Mouse (Mus musculus) layer of hippocampus, postnatal 14 days (tissue): Measurements from ENCODE around the gene Nhsl2. TPM values are rescaled to one million over a fixed set of nuclear protein-coding genes. Genes with fewer than 3 reads are reported as not detected.
"Not testable (repeated sequence)": the region's sequence is repeated elsewhere in the genome, so short reads cannot be mapped to it uniquely, and the experiment has no call there.

Experiments used
- DNase-seq, 2 experiments: peaks; one replicate each; pipeline ENCODE4 v3.0.0; 2021 to 2022; ENCODE audit warnings: low spot score in 2 of 2, mixed read lengths in 1 of 2
- long read RNA-seq, 2 experiments: library from polyadenylated mRNA; stranded (forward); transcript quantifications; one replicate each; pipeline ENCODE4 v2.0.0; 2021
- total RNA-seq, 2 experiments: library from RNA; stranded (reverse); gene quantifications; 2 replicates each; pipeline ENCODE4 v1.2.3; 2021

The Nhsl2 gene
- 10 to 100 TPM; 30.7 to 32.6 TPM for total RNA-seq
- long read RNA-seq, experiment 1, partial matches to known transcripts = 0 of 3 reads
- long read RNA-seq, experiment 1, other reads (novel, unspliced or antisense) = 3 of 3 reads
- long read RNA-seq, experiment 2, partial matches to known transcripts = 0 of 9 reads
- long read RNA-seq, experiment 2, other reads (novel, unspliced or antisense) = 9 of 9 reads

- DNase-seq = no peak
Observed at GRCm38 (mm10) chrX:101849281-101849821, at the start of gene Nhsl2. Nhsl2 (plus strand) TSS chrX:101849385.

DNA sequence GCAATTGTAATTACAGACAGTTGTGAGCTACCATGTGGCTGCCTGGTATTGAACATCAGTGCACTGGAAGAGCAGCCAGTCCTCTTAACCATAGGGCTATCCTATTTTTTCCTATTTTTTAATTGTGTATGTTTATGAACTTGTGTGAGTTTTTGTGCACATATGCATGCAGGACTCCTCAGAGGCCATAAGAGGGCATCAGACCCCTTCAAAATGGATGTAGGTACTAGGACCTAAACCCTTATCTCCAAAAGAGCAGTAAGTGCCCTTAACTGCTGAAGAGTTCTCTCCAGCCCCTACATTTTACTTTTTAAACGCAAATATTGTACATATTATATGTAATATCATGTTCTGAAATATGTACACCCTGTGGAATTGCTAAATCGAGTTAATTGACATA lies 43.7 kb upstream of the Nhsl2 start:
- DNase-seq = peak in 1 of 2 experiments; percentile 18

GRCm38 (mm10) chrX:101811750-101812149 lies 37.4 kb upstream of the Nhsl2 start:
- DNase-seq = no peak

- peak in 1 of 2 experiments; percentile 3 for DNase-seq
Observed at GRCm38 (mm10) chrX:101819163-101819562, 30.0 kb upstream of the Nhsl2 start.

- DNase-seq = not testable (repeated sequence)
Observed at GRCm38 (mm10) chrX:101819980-101820379, 29.2 kb upstream of the Nhsl2 start.

DNA sequence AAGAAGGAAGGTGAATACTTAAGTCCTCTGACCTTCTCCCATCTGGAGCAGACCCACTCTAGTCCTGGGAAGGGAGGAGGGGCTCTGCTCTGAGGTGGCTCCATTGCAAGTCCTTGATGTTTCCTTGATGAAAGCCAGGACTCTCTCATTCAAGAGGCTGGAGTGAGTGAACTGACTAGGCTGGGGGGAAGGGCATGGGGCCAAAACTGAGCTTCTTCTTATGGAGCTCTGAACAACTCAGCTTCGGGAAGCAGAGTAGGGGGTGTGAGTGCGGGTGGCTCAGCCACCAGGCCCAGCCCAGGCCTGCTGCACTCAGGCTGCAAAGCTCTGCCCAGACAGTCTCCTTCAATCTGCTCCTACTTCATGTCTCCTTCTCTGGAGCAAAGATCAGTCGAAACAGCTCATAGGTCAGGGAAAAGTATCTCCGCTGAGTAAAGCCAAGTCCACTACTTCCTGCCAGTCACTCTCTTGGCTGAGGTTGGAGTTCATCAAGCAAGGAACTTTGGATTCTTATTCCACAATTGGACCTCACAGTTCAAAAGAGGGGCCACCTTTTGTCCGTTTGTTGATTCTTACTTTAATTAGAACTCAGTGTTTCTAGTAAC lies 1.9 kb upstream of the Nhsl2 start:
- no peak for DNase-seq

DNA sequence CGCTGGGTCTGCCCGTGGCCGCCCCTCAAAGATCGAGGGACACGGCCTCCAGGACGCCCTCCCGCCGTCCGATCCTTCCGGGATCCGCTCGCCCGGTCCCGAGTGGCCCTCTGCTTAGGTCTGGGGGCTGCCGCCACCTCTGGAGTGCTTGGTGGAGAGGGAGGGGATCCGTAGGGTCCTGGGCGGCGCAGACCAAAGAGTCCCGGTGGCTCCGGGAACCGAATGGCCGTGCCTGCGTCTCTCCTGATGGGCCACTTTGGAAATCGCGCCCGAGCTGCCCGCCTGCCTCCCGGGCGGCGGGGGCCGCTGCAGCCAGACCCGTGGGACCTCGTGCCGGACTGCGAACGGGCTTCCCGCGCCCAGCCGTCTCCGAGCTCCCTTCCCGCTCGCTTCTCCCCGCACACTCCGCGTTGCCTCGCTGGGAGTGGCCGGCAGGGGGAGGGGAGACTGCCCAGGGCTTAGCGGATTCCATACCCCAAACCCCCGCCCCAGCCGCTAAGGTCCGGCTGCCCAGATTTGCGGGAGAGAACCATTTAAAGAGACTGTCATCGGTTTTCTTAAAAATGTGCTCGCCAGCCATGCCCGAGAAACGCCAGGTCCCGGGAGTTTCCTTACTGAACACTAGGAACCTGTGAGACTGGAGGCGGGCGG lies 841 bp downstream of the Nhsl2 start:
- no peak for DNase-seq

- no peak for DNase-seq
Observed at GRCm38 (mm10) chrX:101851566-101852354, 2.6 kb downstream of the Nhsl2 start.

- no peak for DNase-seq
Observed at GRCm38 (mm10) chrX:101863666-101864378, 14.6 kb downstream of the Nhsl2 start.

- no peak for DNase-seq
Observed at GRCm38 (mm10) chrX:101864788-101865187, 15.6 kb downstream of the Nhsl2 start.

- DNase-seq = no peak
Observed at GRCm38 (mm10) chrX:101874147-101874546, 25.0 kb downstream of the Nhsl2 start.

DNA sequence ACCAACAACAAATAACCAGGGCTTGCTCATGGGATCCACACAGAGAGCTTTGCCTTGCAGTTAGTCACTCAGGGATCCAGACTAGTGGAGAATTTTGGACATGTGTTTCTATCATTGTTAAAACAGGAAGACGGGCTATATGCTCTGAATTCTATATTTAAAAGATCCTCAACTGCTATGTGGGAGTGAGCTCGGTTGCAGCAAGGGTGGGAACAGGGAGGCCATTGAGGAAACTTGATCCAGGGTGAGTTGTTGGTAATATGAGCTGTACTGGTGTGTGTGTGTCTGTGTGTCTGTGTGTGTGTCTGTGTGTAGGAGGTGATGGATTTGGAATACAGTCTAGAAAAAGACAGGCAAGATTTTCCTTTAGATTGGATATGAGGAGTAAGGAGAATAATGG lies 25.7 kb downstream of the Nhsl2 start:
- DNase-seq = no peak

DNA sequence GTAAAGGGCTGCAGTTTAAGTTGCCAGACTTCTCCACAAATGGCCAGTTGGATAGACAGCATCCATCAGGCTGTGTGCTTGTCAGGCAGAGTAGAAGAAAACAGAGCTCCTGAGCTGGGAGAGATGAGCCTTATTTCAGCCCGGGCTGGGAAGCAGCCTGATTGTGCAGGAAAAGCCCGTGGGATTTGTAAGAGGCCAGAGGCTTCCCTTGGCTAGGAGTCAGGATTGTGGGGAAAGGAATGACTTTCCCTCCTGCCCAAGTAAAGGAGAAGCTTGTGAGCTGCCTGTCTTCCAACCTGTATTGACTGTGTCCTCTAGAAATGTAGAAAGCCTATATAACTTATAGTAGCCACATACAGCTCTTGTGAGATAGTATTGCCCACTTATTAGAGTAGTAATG lies 27.0 kb downstream of the Nhsl2 start:
- no peak for DNase-seq

DNA sequence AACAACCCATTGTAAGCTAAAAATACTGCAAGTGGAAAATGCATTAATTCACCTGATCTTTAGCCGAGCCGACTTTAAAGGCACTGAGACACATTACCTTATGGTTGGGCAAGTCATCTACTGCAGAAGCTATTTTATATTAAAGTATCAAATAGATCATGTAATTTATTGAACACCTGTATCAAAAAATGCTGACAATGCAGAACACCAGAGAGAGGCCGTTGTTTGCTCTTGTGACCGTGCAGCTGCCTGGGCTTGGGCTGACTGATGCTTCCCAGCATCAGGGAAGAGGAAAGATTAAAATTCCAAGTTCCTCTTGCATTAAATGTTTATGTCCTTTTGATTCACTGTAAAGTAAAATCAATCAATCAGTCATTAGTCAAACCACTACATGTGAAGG lies 28.7 kb downstream of the Nhsl2 start:
- no peak for DNase-seq

DNA sequence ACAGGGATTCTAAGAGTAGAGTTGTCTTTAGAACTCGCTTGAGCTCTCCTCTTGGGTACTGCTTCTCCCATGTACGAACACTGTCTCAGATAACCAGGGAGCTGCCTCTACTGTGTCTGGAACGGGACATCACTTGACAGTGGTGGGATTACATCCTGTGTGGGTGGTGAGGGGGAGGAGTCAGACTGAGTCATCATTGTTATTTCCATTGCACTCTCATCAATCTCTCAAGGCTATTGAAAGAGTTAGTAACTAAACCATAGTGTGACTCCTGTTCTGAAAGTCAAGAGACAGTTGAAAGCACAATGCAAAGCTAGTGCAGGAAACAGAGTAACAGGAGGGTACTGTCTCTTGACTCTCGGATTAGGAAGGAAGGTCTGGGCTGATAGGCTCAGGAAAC lies 29.4 kb downstream of the Nhsl2 start:
- no peak for DNase-seq

DNA sequence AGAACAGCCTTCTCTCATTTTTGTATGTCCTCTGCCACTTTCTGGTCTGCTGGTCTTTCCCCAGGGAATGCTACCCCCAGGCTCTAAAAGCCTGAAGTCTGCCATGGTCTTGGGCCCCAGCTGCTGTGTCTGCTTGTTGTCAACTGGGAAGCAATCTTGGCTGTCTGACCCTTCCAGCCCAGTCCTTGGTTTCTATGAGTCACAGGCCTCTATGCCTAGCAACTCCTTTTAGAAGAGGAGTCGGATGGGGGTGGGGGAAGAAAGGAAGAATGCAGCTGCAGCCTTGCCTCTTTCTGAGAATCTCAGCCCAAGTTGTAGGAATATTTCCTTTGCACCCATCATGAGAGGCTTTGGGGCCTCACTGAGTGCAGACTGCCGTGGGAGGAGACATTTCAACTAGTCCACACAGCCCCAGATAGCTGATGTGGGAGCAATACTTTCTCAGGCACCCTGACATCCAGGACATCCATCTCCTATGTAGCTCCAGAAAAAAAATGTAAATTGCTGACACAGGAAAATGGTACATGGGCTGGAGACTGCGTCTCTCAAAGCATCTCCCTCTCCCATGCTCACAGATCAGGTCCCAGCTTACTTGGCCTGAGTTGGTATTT lies 33.1 kb downstream of the Nhsl2 start:
- no peak for DNase-seq

DNA sequence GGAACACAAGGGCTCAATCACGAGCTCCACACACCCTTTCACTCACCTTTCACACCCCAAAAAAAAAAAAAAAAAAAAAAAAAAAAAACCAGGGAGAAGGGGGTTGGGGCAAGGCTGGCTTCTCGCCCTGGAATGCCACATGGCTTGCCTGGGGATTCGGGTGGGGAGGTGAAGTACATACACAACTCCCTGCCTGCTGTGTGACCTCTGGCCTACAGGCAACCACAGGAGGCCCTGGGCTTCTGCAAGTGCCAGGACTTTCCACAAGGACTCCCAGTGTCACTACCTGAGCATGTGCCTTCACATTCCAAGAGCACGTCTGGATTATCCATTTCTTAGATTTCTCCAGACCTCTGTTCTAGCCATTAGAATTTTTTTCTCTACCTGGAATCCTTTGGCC lies 40.2 kb downstream of the Nhsl2 start:
- no peak for DNase-seq

DNA sequence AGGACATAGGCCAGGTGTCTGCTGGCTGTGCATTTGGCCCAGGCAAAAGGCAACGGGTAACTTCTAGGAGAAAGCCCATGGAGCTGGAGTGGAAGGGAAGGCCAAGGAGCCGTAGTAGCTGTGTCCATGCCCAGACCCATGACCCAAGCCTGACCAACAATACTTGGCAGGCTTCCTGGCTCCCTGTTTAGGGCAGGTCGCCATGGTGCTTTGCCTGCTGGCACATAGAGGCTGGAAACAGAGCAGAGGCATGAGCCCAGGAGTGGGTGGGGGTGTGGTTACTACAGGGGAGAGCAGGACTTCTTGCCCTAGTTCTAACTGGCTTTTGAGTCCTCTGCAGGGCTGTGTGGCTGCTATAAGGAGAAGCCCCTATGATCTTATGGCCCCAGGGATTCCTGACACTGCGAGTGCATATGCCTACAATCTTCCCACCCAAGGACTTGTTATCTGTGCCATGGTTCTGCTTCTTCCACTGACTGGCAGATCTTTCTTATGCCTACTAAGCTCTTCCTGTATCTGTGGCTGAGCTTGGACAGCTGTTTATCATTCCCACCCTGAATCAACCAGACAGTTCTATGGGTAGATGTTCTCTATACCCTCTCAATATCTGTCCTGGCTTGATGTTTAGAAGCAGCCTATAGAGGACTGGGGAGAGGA lies 40.8 kb downstream of the Nhsl2 start:
- peak; percentile 1 to 28 for DNase-seq

- no peak for DNase-seq
Observed at GRCm38 (mm10) chrX:101893796-101894195, 44.6 kb downstream of the Nhsl2 start.

DNA sequence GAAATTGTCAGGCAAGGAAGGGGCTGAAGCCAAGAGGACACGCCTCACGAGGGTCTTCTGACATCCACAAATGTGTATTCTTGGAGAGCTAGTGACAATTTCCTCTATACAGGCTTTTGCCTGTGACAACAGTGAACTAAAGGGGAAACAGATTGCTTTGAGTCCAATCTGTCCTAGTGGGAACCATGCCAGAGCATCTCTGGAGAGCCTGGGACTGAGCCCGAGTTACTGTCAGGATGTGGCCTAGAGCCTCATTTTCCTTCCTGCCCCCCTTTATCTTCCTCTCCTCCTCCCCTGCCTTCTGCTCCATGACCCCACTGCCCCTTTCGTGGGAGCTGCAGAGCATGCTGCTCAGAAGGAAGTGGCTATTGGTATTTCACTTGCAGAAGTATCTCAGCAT lies 49.2 kb downstream of the Nhsl2 start:
- peak; percentile 2 to 11 for DNase-seq
